Mouse (Mus musculus) heart, postnatal 0 days (tissue): ENCODE data around the gene Lsm3. TPM values are rescaled to one million over a fixed set of nuclear protein-coding genes. Genes with fewer than 3 reads are reported as not detected.

ENCODE experiments used
- ATAC-seq: fragments of 200-750 bp; cut with Nextera tagmentation; 2 replicates; pipeline ENCODE4 v1.8.0; 2017; ENCODE audit warnings: low read depth, moderate number of reproducible peaks, moderate library complexity; ENCODE audit not compliant: insufficient read depth
- DNase-seq: peaks from one replicate; pipeline ENCODE4 v3.0.0-alpha.2; 2016; ENCODE audit warnings: low spot score
- H3K27ac ChIP-seq: fragments of 300-500 bp; sonication (generic); 2 replicates; pipeline ENCODE4 v1.5.1; 2014; ENCODE audit warnings: low read depth, mild to moderate bottlenecking
- H3K27me3 ChIP-seq: fragments of 300-500 bp; sonication (generic); 2 replicates; pipeline ENCODE4 v1.6.1; 2014; ENCODE audit warnings: low read length, mixed read lengths; ENCODE audit not compliant: control insufficient read depth, insufficient read depth
- H3K36me3 ChIP-seq: fragments of 300-500 bp; sonication (generic); replicated peaks from 2 replicates; pipeline ENCODE4 v1.6.1; 2014; ENCODE audit warnings: low read length, mixed read lengths; ENCODE audit not compliant: control insufficient read depth, insufficient read depth
- H3K4me1 ChIP-seq: fragments of 300-500 bp; sonication (generic); 2 replicates; pipeline ENCODE4 v1.6.1; 2014; ENCODE audit warnings: antibody characterized with exemption; ENCODE audit not compliant: control insufficient read depth, insufficient read depth
- H3K4me2 ChIP-seq: fragments of 300-500 bp; sonication (generic); 2 replicates; pipeline ENCODE4 v1.6.1; 2014; ENCODE audit warnings: low read depth, mild to moderate bottlenecking, low read length, moderate library complexity
- H3K4me3 ChIP-seq: fragments of 300-500 bp; sonication (generic); 2 replicates; pipeline ENCODE4 v1.5.1; 2014; ENCODE audit warnings: low read depth, low read length
- H3K9ac ChIP-seq: fragments of 300-500 bp; sonication (generic); replicated peaks from 2 replicates; pipeline ENCODE4 v1.6.1; 2014; ENCODE audit warnings: low read depth, low read length, mixed read lengths
- H3K9me3 ChIP-seq: fragments of 300-500 bp; sonication (generic); replicated peaks from 2 replicates; pipeline ENCODE4 v1.6.1; 2016; ENCODE audit warnings: low read length; ENCODE audit not compliant: control insufficient read depth
- CTCF ChIP-seq: IDR thresholded peaks from 2 replicates; pipeline ENCODE4 v1.5.1; 2016; ENCODE audit warnings: antibody characterized with exemption, control low read depth, low read depth
- EP300 ChIP-seq: IDR thresholded peaks from 2 replicates; pipeline ENCODE4 v1.6.1; 2016; ENCODE audit warnings: antibody characterized with exemption, low read depth
- WGBS: fragments of 180-500 bp; shearing (Covaris S2); extraction: QIAGEN DNeasy Blood & Tissue Kit; methylation state at CpG from one replicate; pipeline ENCODE4 v1.1.7; 2014; 5-methylcytosine and 5-hydroxymethylcytosine counted together
- polyA plus RNA-seq: library from polyadenylated mRNA; unstranded; fragments of >200 nt; fragmentation: Nextera tagmentation; extraction: Ambion mirVana; gene quantifications from 2 replicates; pipeline ENCODE4 v1.2.1, GENCODE M21; 2015
- total RNA-seq: library from RNA; depleted of rRNA; stranded (reverse); fragments of >200 nt; gene quantifications from 2 replicates; pipeline ENCODE4 v1.2.3, GENCODE M21; 2014; ENCODE audit warnings: low replicate concordance

The Lsm3 gene
- total and polyA plus RNA-seq, 2 experiments from 2014 or later = 32.1 to 145 TPM

GRCm38 (mm10) chr6:91527227-91527860 lies 11.6 kb downstream of the Lsm3 start:
- H3K9me3 ChIP-seq = no peaks in the 10 kb centered on the region
- H3K4me3 ChIP-seq = no peak overlapping the region
- 0 out of 2 replicates have a peak, but pooled peaks have one; percentile 34 for ATAC-seq
- DNase-seq = peak; percentile 79
- 43% methylated on average over 5 of the region's 5 CpGs for WGBS
- H3K4me1 ChIP-seq = peaks cover 8% of the 10 kb centered on the region
- H3K27ac ChIP-seq = peak overlapping the region; percentile 70
- H3K9ac ChIP-seq = no peak overlapping the region
- H3K27me3 ChIP-seq = peaks cover 3% of the 10 kb centered on the region; the same call in 1 of the 2 replicates
- H3K36me3 ChIP-seq = peaks cover 10% of the 10 kb centered on the region
- no peak overlapping the region for H3K4me2 ChIP-seq
- TF ChIP-seq EP300 (no peak), CTCF (peak; percentile 77)

- H3K4me3 ChIP-seq = no peak overlapping the region
- H3K4me1 ChIP-seq = peaks cover 9% of the 10 kb centered on the region
- H3K4me2 ChIP-seq = no peak overlapping the region
- H3K27me3 ChIP-seq = peaks cover 9% of the 10 kb centered on the region; the same call in 1 of the 2 replicates
- no peaks in the 10 kb centered on the region for H3K9me3 ChIP-seq
- TF ChIP-seq EP300 (peak; percentile 76; the same call in 1 of the 2 replicates), CTCF (0 out of 2 replicates have a peak, but pooled peaks have one; percentile 15)
- WGBS = 47% methylated on average over 7 of the region's 7 CpGs
- H3K9ac ChIP-seq = no peak overlapping the region
- peak overlapping the region; percentile 70 for H3K27ac ChIP-seq
- peak; percentile 84 for ATAC-seq
- DNase-seq = peak; percentile 43
- H3K36me3 ChIP-seq = 0 out of 2 replicates have a peak, but pooled peaks cover under 1% of the 10 kb centered on the region
Observed at GRCm38 (mm10) chr6:91528265-91528664, 12.5 kb downstream of the Lsm3 start.

- no peaks in the 10 kb centered on the region for H3K36me3 ChIP-seq
- ATAC-seq (no peak), DNase-seq (no peak)
- H3K4me3 ChIP-seq = no peak overlapping the region
- H3K4me1 ChIP-seq = peaks cover 16% of the 10 kb centered on the region
- peaks cover 30% of the 10 kb centered on the region; the same call in 1 of the 2 replicates for H3K27me3 ChIP-seq
- H3K9ac ChIP-seq = no peak overlapping the region
- WGBS = 94% methylated on average over 8 of the region's 8 CpGs
- no peak for TF ChIP-seq CTCF
- no peak for TF ChIP-seq EP300
- no peak overlapping the region for H3K27ac ChIP-seq
- no peak overlapping the region for H3K4me2 ChIP-seq
- H3K9me3 ChIP-seq = no peaks in the 10 kb centered on the region
Observed at GRCm38 (mm10) chr6:91530673-91531072, 14.9 kb downstream of the Lsm3 start.

- H3K4me2 ChIP-seq = no peak overlapping the region
- H3K9ac ChIP-seq = no peak overlapping the region
- H3K9me3 ChIP-seq = no peaks in the 10 kb centered on the region
- no peak overlapping the region for H3K27ac ChIP-seq
- DNase-seq (peak; percentile 57), ATAC-seq (peak; percentile 66)
- H3K4me1 ChIP-seq = peaks cover 16% of the 10 kb centered on the region
- H3K27me3 ChIP-seq = peaks cover 36% of the 10 kb centered on the region; the same call in 1 of the 2 replicates
- H3K4me3 ChIP-seq = no peak overlapping the region
- TF ChIP-seq EP300 = 0 out of 2 replicates have a peak, but pooled peaks have one; percentile 43
- TF ChIP-seq CTCF = no peak
- H3K36me3 ChIP-seq = no peaks in the 10 kb centered on the region
- 41% methylated on average over 6 of the region's 6 CpGs for WGBS
Observed at GRCm38 (mm10) chr6:91531276-91531675, 15.5 kb downstream of the Lsm3 start.

- no peak overlapping the region for H3K4me3 ChIP-seq
- no peak overlapping the region for H3K4me2 ChIP-seq
- H3K27ac ChIP-seq = no peak overlapping the region
- TF ChIP-seq EP300 = no peak
- ATAC-seq (no peak), DNase-seq (no peak)
- WGBS = 71% methylated on average over 6 of the region's 6 CpGs
- no peaks in the 10 kb centered on the region for H3K36me3 ChIP-seq
- H3K9ac ChIP-seq = no peak overlapping the region
- peaks cover 16% of the 10 kb centered on the region for H3K4me1 ChIP-seq
- peaks cover 37% of the 10 kb centered on the region; the same call in 1 of the 2 replicates for H3K27me3 ChIP-seq
- no peaks in the 10 kb centered on the region for H3K9me3 ChIP-seq
Observed at GRCm38 (mm10) chr6:91532661-91533060, 16.9 kb downstream of the Lsm3 start.

- Histone ChIP-seq H3K9ac (no peak overlapping the region), H3K4me3 (no peak overlapping the region), H3K9me3 (no peaks in the 10 kb centered on the region), H3K27me3 (peaks cover 41% of the 10 kb centered on the region; the same call in 1 of the 2 replicates), H3K4me1 (peaks cover 16% of the 10 kb centered on the region), H3K36me3 (no peaks in the 10 kb centered on the region), H3K27ac (no peak overlapping the region), H3K4me2 (no peak overlapping the region)
- ATAC-seq (no peak), DNase-seq (no peak)
- WGBS = 67% methylated on average over 5 of the region's 5 CpGs
- TF ChIP-seq EP300 = no peak
- TF ChIP-seq CTCF = no peak
Observed at GRCm38 (mm10) chr6:91533359-91533758, 17.6 kb downstream of the Lsm3 start.
